Mouse (Mus musculus) G1E (cell line): Measurements from ENCODE around the gene Nrcam. TPM values are rescaled to one million over a fixed set of nuclear protein-coding genes. Genes with fewer than 3 reads are reported as not detected.
"Not testable (repeated sequence)": the region's sequence is repeated elsewhere in the genome, so short reads cannot be mapped to it uniquely, and the experiment has no call there.

Experiments
- ATAC-seq: 2 replicates; pipeline ENCODE4 v1.8.0; 2016; ENCODE audit warnings: mild to moderate bottlenecking; ENCODE audit not compliant: insufficient number of reproducible peaks, poor library complexity, low FRiP score, severe bottlenecking; ENCODE audit errors: extremely low read depth
- DNase-seq: peaks from one replicate; pipeline ENCODE4 v3.0.0; 2012; ENCODE audit warnings: low spot score
- H3K27me3 ChIP-seq: 2 replicates; pipeline ENCODE4 v1.6.1; 2012; ENCODE audit warnings: mild to moderate bottlenecking, low read length, inconsistent platforms; ENCODE audit not compliant: insufficient read depth
- H3K36me3 ChIP-seq: replicated peaks from 2 replicates; pipeline ENCODE3; 2012; ENCODE audit warnings: mild to moderate bottlenecking, inconsistent platforms
- H3K4me1 ChIP-seq: 2 replicates; pipeline ENCODE4 v1.6.1; 2012; ENCODE audit warnings: low read depth, low read length, inconsistent platforms, mixed read lengths; ENCODE audit not compliant: insufficient read depth
- H3K4me3 ChIP-seq: 2 replicates; pipeline ENCODE4 v1.5.1; 2012; ENCODE audit warnings: low read depth, mild to moderate bottlenecking, inconsistent platforms, low read length, moderate library complexity, mixed read lengths
- H3K9me3 ChIP-seq: replicated peaks from 2 replicates; pipeline ENCODE4 v1.6.1; 2012; ENCODE audit warnings: inconsistent platforms
- CTCF ChIP-seq: IDR thresholded peaks from 2 replicates; pipeline ENCODE4 v1.5.1; 2012; ENCODE audit warnings: low read depth, low read length, inconsistent platforms, mixed read lengths
- GATA1 ChIP-seq: IDR thresholded peaks from 2 replicates; pipeline ENCODE4 v1.6.1; 2012; ENCODE audit warnings: borderline replicate concordance, low read length, inconsistent platforms, mixed read lengths
- GATA2 ChIP-seq: IDR thresholded peaks from 2 replicates; pipeline ENCODE4 v1.6.1; 2012; ENCODE audit warnings: low read depth, low read length, inconsistent platforms, borderline replicate concordance
- POLR2AphosphoS5 ChIP-seq: IDR thresholded peaks from 2 replicates; pipeline ENCODE4 v1.6.1; 2012; ENCODE audit warnings: low read depth, low read length, inconsistent platforms; ENCODE audit not compliant: insufficient replicate concordance
- TAL1 ChIP-seq: conservative IDR thresholded peaks from 2 replicates; pipeline ENCODE4 v1.6.1; 2012; ENCODE audit warnings: low read depth, low read length, inconsistent platforms, mixed read lengths
- polyA plus RNA-seq: library from polyadenylated mRNA; stranded (reverse); fragments of >175 nt; gene quantifications from 2 replicates; pipeline ENCODE4 v1.2.3, GENCODE M21; 2012
- total RNA-seq, 2 experiments: library from RNA; stranded (forward) in 1 of 2; stranded (reverse) in 1 of 2; fragments of 200-1000 nt in 1 of 2; fragments of >200 nt in 1 of 2; fragmentation: Nextera tagmentation in 1 of 2; gene quantifications; 2 replicates each; pipeline ENCODE4 v1.2.3; 2014 to 2017

Nrcam gene
- total RNA-seq (2014; fragmentation: Nextera tagmentation) (not detected in 2 replicates), total RNA-seq (2017) (0.41 and 0.66 TPM in 2 replicates), polyA plus RNA-seq (0.01 TPM in 1 of 2 replicates, not detected in the other)

GRCm38 (mm10) chr12:44328381-44329315, at the start of gene Nrcam:
TSS of gene Nrcam (plus strand) at chr12:44328885.
- DNase-seq (no peak), ATAC-seq (no peak)
- Histone ChIP-seq H3K4me3 (no peak within 1 kb of the TSS; the same call in 1 of the 2 replicates), H3K9me3 (peaks cover 18% of the 10 kb centered on the region), H3K4me1 (no peaks in the 10 kb centered on the region), H3K27me3 (peaks cover 14% of the 10 kb centered on the region; the same call in 1 of the 2 replicates), H3K36me3 (no peaks in the 10 kb centered on the region)
- no peak for TF ChIP-seq GATA1
- no peak for TF ChIP-seq POLR2AphosphoS5
- TF ChIP-seq CTCF, result no peak
- no peak for TF ChIP-seq TAL1
- no peak for TF ChIP-seq GATA2

GRCm38 (mm10) chr12:44280147-44280546, 48.5 kb upstream of the Nrcam start:
- not testable (repeated sequence) for DNase-seq, H3K4me3 ChIP-seq, H3K27me3 ChIP-seq, H3K4me1 ChIP-seq, H3K9me3 ChIP-seq, ATAC-seq
- H3K36me3 ChIP-seq, result peaks cover 23% of the 10 kb centered on the region

- no peaks in the 10 kb centered on the region for H3K27me3 ChIP-seq
- no peak overlapping the region for H3K4me3 ChIP-seq
- DNase-seq (no peak), ATAC-seq (no peak)
- no peaks in the 10 kb centered on the region for H3K9me3 ChIP-seq
- H3K36me3 ChIP-seq, result peaks cover 19% of the 10 kb centered on the region
- H3K4me1 ChIP-seq, result no peaks in the 10 kb centered on the region; the same call in 1 of the 2 replicates
- no peak for TF ChIP-seq POLR2AphosphoS5
- no peak for TF ChIP-seq TAL1
- TF ChIP-seq CTCF, result no peak
- no peak for TF ChIP-seq GATA2
- no peak for TF ChIP-seq GATA1
These were observed 47.2 kb upstream of the Nrcam start for GRCm38 (mm10) chr12:44281534-44281933.

GRCm38 (mm10) chr12:44283378-44283777, 45.3 kb upstream of the Nrcam start:
- TF ChIP-seq GATA2, result no peak
- TF ChIP-seq POLR2AphosphoS5, result no peak
- TF ChIP-seq CTCF, result no peak
- no peak for TF ChIP-seq GATA1
- no peak for TF ChIP-seq TAL1
- no peak for ATAC-seq
- H3K4me3 ChIP-seq, result no peak overlapping the region
- no peaks in the 10 kb centered on the region for H3K27me3 ChIP-seq
- peaks cover 26% of the 10 kb centered on the region for H3K36me3 ChIP-seq
- H3K9me3 ChIP-seq, result no peaks in the 10 kb centered on the region
- no peaks in the 10 kb centered on the region; the same call in 1 of the 2 replicates for H3K4me1 ChIP-seq
- no peak for DNase-seq

- ATAC-seq, result no peak
- Histone ChIP-seq H3K36me3 (peaks cover 41% of the 10 kb centered on the region), H3K4me3 (no peak overlapping the region), H3K9me3 (no peaks in the 10 kb centered on the region), H3K4me1 (no peaks in the 10 kb centered on the region), H3K27me3 (no peaks in the 10 kb centered on the region)
- TF ChIP-seq TAL1 (no peak), POLR2AphosphoS5 (no peak), GATA2 (no peak), CTCF (no peak), GATA1 (no peak)
- no peak for DNase-seq
These were observed 41.7 kb upstream of the Nrcam start for GRCm38 (mm10) chr12:44286992-44287391.

GRCm38 (mm10) chr12:44292281-44292680, 36.4 kb upstream of the Nrcam start:
- DNase-seq (peak; percentile 27), ATAC-seq (peak; percentile 86)
- Histone ChIP-seq H3K4me1 (no peaks in the 10 kb centered on the region), H3K9me3 (no peaks in the 10 kb centered on the region), H3K36me3 (peaks cover 29% of the 10 kb centered on the region), H3K27me3 (no peaks in the 10 kb centered on the region), H3K4me3 (no peak overlapping the region)
- TF ChIP-seq GATA1 (no peak), CTCF (peak; percentile 69; the same call in 1 of the 2 replicates), POLR2AphosphoS5 (no peak), TAL1 (no peak)
